Mouse (Mus musculus) ES-E14 (cell line): ENCODE data around the gene Ano6. TPM values are rescaled to one million over a fixed set of nuclear protein-coding genes. Genes with fewer than 3 reads are reported as not detected.

Experiments
- DNase-seq: peaks from one replicate; pipeline ENCODE4 v3.0.0-alpha.2; 2013; ENCODE audit warnings: low read depth, low spot score
- H3K27ac ChIP-seq: 2 replicates; pipeline ENCODE4 v1.5.1; 2012; ENCODE audit warnings: low read depth, mild to moderate bottlenecking, low read length, moderate library complexity, mixed read lengths; ENCODE audit not compliant: poor library complexity, insufficient read depth, severe bottlenecking
- H3K36me3 ChIP-seq: 2 replicates; pipeline ENCODE4 v1.6.1; 2012; ENCODE audit warnings: mild to moderate bottlenecking, low read length, moderate library complexity, mixed read lengths; ENCODE audit not compliant: control insufficient read depth, poor library complexity, insufficient read depth, severe bottlenecking
- H3K4me1 ChIP-seq, 2 experiments: fragments of 150-350 bp in 1 of 2; sonication (generic) in 1 of 2; 2 replicates each; pipeline ENCODE4 v1.6.1; 2012; ENCODE audit warnings: low read length in 2 of 2, mild to moderate bottlenecking in 1 of 2, mixed read lengths in 1 of 2; ENCODE audit not compliant: control insufficient read depth in 2 of 2, insufficient read depth in 2 of 2, poor library complexity in 1 of 2
- H3K4me3 ChIP-seq, 2 experiments: fragments of 150-350 bp in 1 of 2; sonication (generic) in 1 of 2; 2 replicates each; pipeline ENCODE4 v1.5.1; 2012; ENCODE audit warnings: low read length in 2 of 2, low read depth in 1 of 2, mild to moderate bottlenecking in 1 of 2, mixed read lengths in 1 of 2; ENCODE audit not compliant: insufficient read depth in 1 of 2, poor library complexity in 1 of 2, severe bottlenecking in 1 of 2
- H3K9ac ChIP-seq: 2 replicates; pipeline ENCODE4 v1.6.1; 2012; ENCODE audit warnings: low read depth, mild to moderate bottlenecking, low read length, mixed read lengths; ENCODE audit not compliant: poor library complexity, insufficient read depth, severe bottlenecking
- H3K9me3 ChIP-seq: fragments of 150-350 bp; sonication (generic); 2 replicates; pipeline ENCODE4 v1.6.1; 2012; ENCODE audit warnings: low read depth, mild to moderate bottlenecking, low read length; ENCODE audit not compliant: control insufficient read depth, insufficient read depth
- CHD2 ChIP-seq: IDR thresholded peaks from 2 replicates; pipeline ENCODE4 v1.6.1; 2014; ENCODE audit warnings: mild to moderate bottlenecking, low read depth, low read length, inconsistent platforms
- HCFC1 ChIP-seq: IDR thresholded peaks from 2 replicates; pipeline ENCODE4 v1.6.1; 2012; ENCODE audit warnings: low read length, inconsistent platforms, borderline replicate concordance; ENCODE audit not compliant: insufficient read depth
- MAFK ChIP-seq: IDR thresholded peaks from 2 replicates; pipeline ENCODE4 v1.6.1; 2014; ENCODE audit warnings: mild to moderate bottlenecking, low read depth, low read length, inconsistent platforms; ENCODE audit not compliant: insufficient read depth
- ZC3H11A ChIP-seq: IDR thresholded peaks from 2 replicates; pipeline ENCODE4 v1.6.1; 2012; ENCODE audit warnings: low read depth, mild to moderate bottlenecking, inconsistent platforms, low read length, borderline replicate concordance
- ZNF384 ChIP-seq: IDR thresholded peaks from 2 replicates; pipeline ENCODE4 v1.6.1; 2012; ENCODE audit warnings: low read depth, low read length, inconsistent platforms
- in situ Hi-C, 2 experiments: fragments of 600-800 bp; cut with MboI; formaldehyde crosslinking; loops; one replicate each; pipeline ENCODE4 v1.15.1; 2025; ENCODE audit warnings: low sequenced_read_pairs in 2 of 2, inconsistent platforms in 1 of 2; ENCODE audit not compliant: unreplicated experiment in 2 of 2
- total RNA-seq: library from RNA; depleted of rRNA; stranded (reverse); fragments of 300-350 nt; gene quantifications from 2 replicates; pipeline ENCODE4 v1.2.3, GENCODE M21; 2012

Gene Ano6
- total RNA-seq, 1 experiment, result 48.6 TPM

GRCm38 (mm10) chr15:95804255-95804654 is 13.6 kb downstream of the Ano6 start:
- no peak for DNase-seq
- TF ChIP-seq MAFK (peak; percentile 56; the same call in 1 of the 2 replicates), ZNF384 (no peak)
- no peaks in the 10 kb centered on the region for H3K9me3 ChIP-seq
- H3K4me1 ChIP-seq, result peaks cover 17 to 36% of the 10 kb centered on the region in 2 experiments
- H3K4me3 ChIP-seq, result 0 out of 4 replicates have a peak overlapping the region, but pooled peaks of 1 of the 2 experiments have one; percentile 4
- in situ Hi-C loops, result no loop called here
- H3K36me3 ChIP-seq, result peaks cover 2% of the 10 kb centered on the region; the same call in 1 of the 2 replicates
- peak overlapping the region; percentile 41; the same call in 1 of the 2 replicates for H3K27ac ChIP-seq
- H3K9ac ChIP-seq, result peak overlapping the region; percentile 2; the same call in 1 of the 2 replicates

DNA sequence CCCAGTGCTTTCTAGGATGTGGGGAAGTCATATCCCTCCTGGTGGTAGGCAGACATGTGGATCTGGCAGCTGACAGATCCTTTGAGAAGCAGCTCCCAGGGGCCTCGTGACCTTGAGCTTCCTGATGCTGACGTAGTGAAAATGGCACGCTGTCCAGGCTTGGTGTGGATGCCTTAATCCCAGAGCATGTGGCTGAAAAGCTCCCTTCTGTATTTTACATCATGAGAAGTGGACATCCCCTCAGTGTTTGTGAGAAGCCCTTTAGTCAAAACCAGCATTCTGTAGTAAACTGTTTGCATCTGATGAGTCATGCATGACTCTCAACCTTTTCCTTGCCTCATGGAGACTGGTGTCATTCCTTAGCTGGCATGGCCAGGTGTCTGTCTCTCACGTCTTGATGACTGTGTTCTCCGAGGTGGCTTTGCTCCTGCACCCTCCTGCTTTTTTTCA is 14.4 kb downstream of the Ano6 start:
- Histone ChIP-seq H3K9ac (no peak overlapping the region), H3K4me1 (peaks cover 17 to 34% of the 10 kb centered on the region in 2 experiments)

GRCm38 (mm10) chr15:95807908-95808307 is 17.3 kb downstream of the Ano6 start:
- no peak for DNase-seq
- no peak overlapping the region for H3K27ac ChIP-seq
- H3K4me3 ChIP-seq, result no peak overlapping the region
- H3K4me1 ChIP-seq, result peaks cover 11 to 23% of the 10 kb centered on the region in 2 experiments
- in situ Hi-C loops, result no loop called here
- H3K36me3 ChIP-seq, result peaks cover 2% of the 10 kb centered on the region; the same call in 1 of the 2 replicates
- TF ChIP-seq MAFK (no peak), ZNF384 (no peak), ZC3H11A (no peak), HCFC1 (no peak), CHD2 (no peak)
- H3K9me3 ChIP-seq, result no peaks in the 10 kb centered on the region
- H3K9ac ChIP-seq, result no peak overlapping the region

More for the DNA sequence above, 14.4 kb downstream of the Ano6 start:
- TF ChIP-seq CHD2, result no peak
- TF ChIP-seq ZNF384, result no peak
- TF ChIP-seq HCFC1, result no peak
- 0 out of 2 replicates have a peak, but pooled peaks have one; percentile 35 for TF ChIP-seq MAFK
- Histone ChIP-seq H3K9me3 (no peaks in the 10 kb centered on the region), H3K4me3 (no peak overlapping the region), H3K27ac (peak overlapping the region; percentile 41; the same call in 1 of the 2 replicates), H3K36me3 (peaks cover 2% of the 10 kb centered on the region; the same call in 1 of the 2 replicates)
- in situ Hi-C loops, result no loop called here
- no peak for DNase-seq

DNA sequence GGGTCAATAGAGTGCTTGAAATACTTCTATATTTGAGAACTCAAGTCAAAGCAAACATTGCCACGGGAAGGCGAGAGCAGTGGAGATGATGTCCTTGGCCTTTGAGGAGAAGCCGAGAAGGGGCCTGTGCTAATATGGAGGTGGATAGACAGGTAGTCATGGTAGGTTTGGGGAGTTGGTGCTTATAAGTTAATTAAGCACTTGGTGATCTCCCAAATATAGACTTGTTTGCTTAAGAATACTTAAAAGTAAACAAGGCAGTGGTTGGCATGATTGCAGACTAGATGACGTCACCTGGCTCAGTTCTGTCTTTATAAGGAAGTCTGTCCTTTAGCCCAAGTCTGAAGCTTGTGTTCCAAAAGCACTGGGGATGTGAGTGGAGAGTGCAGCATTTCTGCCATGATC is 19.7 kb downstream of the Ano6 start:
- TF ChIP-seq HCFC1 (no peak), CHD2 (no peak), ZNF384 (no peak), ZC3H11A (no peak), MAFK (no peak)
- DNase-seq, result no peak
- Histone ChIP-seq H3K4me1 (peaks cover under 1 to 9% of the 10 kb centered on the region in 2 experiments; a peak in 3 of 4 replicates), H3K4me3 (no peak overlapping the region), H3K9ac (no peak overlapping the region), H3K9me3 (no peaks in the 10 kb centered on the region), H3K27ac (no peak overlapping the region), H3K36me3 (peaks cover 2% of the 10 kb centered on the region; the same call in 1 of the 2 replicates)
- in situ Hi-C loops, result no loop called here
